ENCODE assay signal across 13 mouse cellular contexts in genomic region chr6:18401066-18401674, GRCm38 (mm10).
A peak's percentile ranks its signal among the peaks of the same experiment; 100 is the strongest.
DNase-seq lines count a peak whose midpoint lies in the region; ATAC-seq and TF ChIP-seq lines count a peak whose summit lies in the region.
"Had no signal": no experiment of that assay in that cellular context is flagged by ENCODE, and none has a peak within 500 bp of the region (broad histone marks: within the 10 kb centered on the region; RNA-seq: fewer than 3 reads in every experiment).

No protein-coding gene starts in this region.

- no peaks in the 10 kb centered on the region for H3K4me1 ChIP-seq in kidney, embryonic 14.5 days (ENCODE audit: control insufficient read depth, insufficient read depth, low read length)
- no peaks in the 10 kb centered on the region for H3K4me1 ChIP-seq in midbrain, embryonic 14.5 days (ENCODE audit: control insufficient read depth, insufficient read depth, low read length)
- H3K4me1 ChIP-seq in intestine, embryonic 16.5 days (ENCODE audit: control insufficient read depth, insufficient read depth, low read length): no peaks in the 10 kb centered on the region
- H3K4me1 ChIP-seq: heart, embryonic 15.5 days; megakaryocyte, embryonic 14.5 days had no signal

- H3K36me3 ChIP-seq in kidney, embryonic 14.5 days (ENCODE audit: control insufficient read depth, insufficient read depth, low read length): no peaks in the 10 kb centered on the region
- H3K36me3 ChIP-seq in midbrain, embryonic 14.5 days (ENCODE audit: control insufficient read depth, insufficient read depth, low read length): peaks cover 49% of the 10 kb centered on the region
- 0 out of 2 replicates have a peak, but pooled peaks cover 3% of the 10 kb centered on the region for H3K36me3 ChIP-seq in intestine, embryonic 16.5 days (ENCODE audit: control insufficient read depth, insufficient read depth, low read length)
- H3K36me3 ChIP-seq: heart, embryonic 15.5 days had no signal

- TF ChIP-seq CTCF in brain, embryonic 14.5 days (IDR thresholded peaks at IDR 0.05; ENCODE audit: borderline replicate concordance, extremely low read depth, insufficient read depth, insufficient read length): no peak

- DNase-seq in cerebellum, adult 9-10 months: peak; percentile 23
- DNase-seq in cerebellum, postnatal 4 days (ENCODE audit: low spot score in 2 of 2): no peak
- peak; percentile 21 to 29 for DNase-seq in kidney, postnatal 36 days
- DNase-seq in brain, embryonic 14.5 days (ENCODE audit: low read depth): peak; percentile 69
- DNase-seq in midbrain, embryonic 14.5 days: peak; percentile 75
- DNase-seq in frontal cortex, postnatal 25 days (ENCODE audit: low spot score in 2 of 2): no peak
- DNase-seq: adrenal gland, adult 2 months; B cell, adult 2 months; right cerebral cortex, postnatal 4 days had no signal

- no peak overlapping the region for H3K4me2 ChIP-seq in kidney, embryonic 14.5 days (replicated peaks; ENCODE audit: low read depth, low read length)
- H3K4me2 ChIP-seq in midbrain, embryonic 14.5 days (ENCODE audit: low read length): no peak overlapping the region
- H3K4me2 ChIP-seq in intestine, embryonic 16.5 days (ENCODE audit: low read depth, low read length): no peak overlapping the region
- H3K4me2 ChIP-seq: heart, embryonic 15.5 days had no signal

- no peak overlapping the region for H3K9ac ChIP-seq in kidney, embryonic 14.5 days (ENCODE audit: low read depth, low read length)
- H3K9ac ChIP-seq in midbrain, embryonic 14.5 days (replicated peaks; ENCODE audit: low read length): no peak overlapping the region
- H3K9ac ChIP-seq in intestine, embryonic 16.5 days (ENCODE audit: low read depth, low read length): no peak overlapping the region
- H3K9ac ChIP-seq: heart, embryonic 15.5 days had no signal

- 84% methylated on average over 1 of the region's 1 CpGs for WGBS in kidney, embryonic 14.5 days
- 68% methylated on average over 1 of the region's 1 CpGs for WGBS in midbrain, embryonic 14.5 days
- 92% methylated on average over 1 of the region's 1 CpGs for WGBS in intestine, embryonic 16.5 days

- no peak overlapping the region for H3K27ac ChIP-seq in kidney, embryonic 14.5 days (ENCODE audit: low read depth, low read length)
- no peak overlapping the region for H3K27ac ChIP-seq in midbrain, embryonic 14.5 days (replicated peaks; ENCODE audit: low read depth, low read length)
- H3K27ac ChIP-seq in intestine, embryonic 16.5 days (ENCODE audit: low read length): no peak overlapping the region
- H3K27ac ChIP-seq: heart, embryonic 15.5 days had no signal

- H3K27me3 ChIP-seq in kidney, embryonic 14.5 days (ENCODE audit: control insufficient read depth, insufficient read depth, low read length): no peaks in the 10 kb centered on the region
- no peaks in the 10 kb centered on the region for H3K27me3 ChIP-seq in midbrain, embryonic 14.5 days (ENCODE audit: control insufficient read depth, insufficient read depth, low read length)
- no peaks in the 10 kb centered on the region for H3K27me3 ChIP-seq in intestine, embryonic 16.5 days (replicated peaks; ENCODE audit: control insufficient read depth, insufficient read depth, low read length)
- H3K27me3 ChIP-seq: heart, embryonic 15.5 days; megakaryocyte, embryonic 14.5 days had no signal

- H3K4me3 ChIP-seq in kidney, embryonic 14.5 days (ENCODE audit: low read length): no peak overlapping the region
- H3K4me3 ChIP-seq in midbrain, embryonic 14.5 days (replicated peaks; ENCODE audit: low read depth, low read length): no peak overlapping the region
- no peak overlapping the region for H3K4me3 ChIP-seq in intestine, embryonic 16.5 days (ENCODE audit: low read length)
- H3K4me3 ChIP-seq: heart, embryonic 15.5 days; megakaryocyte, embryonic 14.5 days had no signal

- TF ChIP-seq POLR2A in brain, embryonic 14.5 days (IDR thresholded peaks at IDR 0.05; ENCODE audit: borderline replicate concordance, extremely low read depth, insufficient read depth, insufficient read length, poor library complexity, severe bottlenecking): no peak

- H3K9me3 ChIP-seq in kidney, embryonic 14.5 days (ENCODE audit: control insufficient read depth, low read length): no peaks in the 10 kb centered on the region
- no peaks in the 10 kb centered on the region for H3K9me3 ChIP-seq in midbrain, embryonic 14.5 days (ENCODE audit: control insufficient read depth, low read length)
- H3K9me3 ChIP-seq in intestine, embryonic 16.5 days (ENCODE audit: control insufficient read depth, low read length): no peaks in the 10 kb centered on the region
- H3K9me3 ChIP-seq: heart, embryonic 15.5 days had no signal

- no peak for ATAC-seq in kidney, embryonic 14.5 days (ENCODE audit: low FRiP score, low TSS enrichment)
- no peak for ATAC-seq in midbrain, embryonic 14.5 days (ENCODE audit: low FRiP score, low TSS enrichment)
- no peak for ATAC-seq in intestine, embryonic 16.5 days

Comparison
In these comparisons a context has a peak if more than half of its experiments do, and no peak if none do; other contexts are left out.
1. DNase-seq: peak in cerebellum, adult 9-10 months (single experiment), kidney, postnatal 36 days (2 of 2), brain, embryonic 14.5 days (single experiment) and midbrain, embryonic 14.5 days (single experiment); none in cerebellum, postnatal 4 days (0 of 2) and frontal cortex, postnatal 25 days (0 of 2).